Mouse (Mus musculus) limb, embryonic 12.5 days (tissue): ENCODE measurements around the gene Nelfb. TPM values are rescaled to one million over a fixed set of nuclear protein-coding genes. Genes with fewer than 3 reads are reported as not detected.

Experiments used
- ATAC-seq: fragments of 200-750 bp; cut with Nextera tagmentation; 2 replicates; pipeline ENCODE4 v1.8.0; 2017; ENCODE audit warnings: low read depth, moderate TSS enrichment; ENCODE audit not compliant: insufficient number of reproducible peaks, insufficient read depth, low FRiP score, low TSS enrichment
- H3K27ac ChIP-seq: fragments of 300-500 bp; sonication (generic); 2 replicates; pipeline ENCODE4 v1.5.1; 2016; ENCODE audit warnings: mild to moderate bottlenecking, moderate library complexity
- H3K27me3 ChIP-seq: fragments of 300-500 bp; sonication (generic); 2 replicates; pipeline ENCODE4 v1.6.1; 2016; ENCODE audit warnings: mild to moderate bottlenecking, moderate library complexity
- H3K36me3 ChIP-seq: fragments of 300-500 bp; sonication (generic); 2 replicates; pipeline ENCODE4 v1.6.1; 2016; ENCODE audit warnings: mild to moderate bottlenecking, moderate library complexity
- H3K4me1 ChIP-seq: fragments of 300-500 bp; sonication (generic); replicated peaks from 2 replicates; pipeline ENCODE4 v1.6.1; 2016
- H3K4me2 ChIP-seq: fragments of 300-500 bp; sonication (generic); 2 replicates; pipeline ENCODE4 v1.6.1; 2016; ENCODE audit warnings: mild to moderate bottlenecking, moderate library complexity
- H3K4me3 ChIP-seq: fragments of 300-500 bp; sonication (generic); replicated peaks from 2 replicates; pipeline ENCODE4 v1.5.1; 2016; ENCODE audit warnings: mild to moderate bottlenecking
- H3K9ac ChIP-seq: fragments of 300-500 bp; sonication (generic); replicated peaks from 2 replicates; pipeline ENCODE4 v1.6.1; 2016; ENCODE audit warnings: mild to moderate bottlenecking, moderate library complexity
- H3K9me3 ChIP-seq: fragments of 300-500 bp; sonication (generic); 2 replicates; pipeline ENCODE4 v1.6.1; 2016; ENCODE audit warnings: mild to moderate bottlenecking, moderate library complexity
- WGBS: fragments of 180-500 bp; shearing (Covaris S2); methylation state at CpG from one replicate; pipeline ENCODE4 v1.1.7; 2016; 5-methylcytosine and 5-hydroxymethylcytosine counted together
- polyA plus RNA-seq: library from polyadenylated mRNA; unstranded; fragments of >200 nt; fragmentation: Nextera tagmentation; extraction: Ambion mirVana; gene quantifications from 2 replicates; pipeline ENCODE4 v1.2.1, GENCODE M21; 2016

The Nelfb gene
- polyA plus RNA-seq, 1 experiment from 2014 or later = 121 TPM

- peak overlapping the region; percentile 56 for H3K4me3 ChIP-seq
- H3K9me3 ChIP-seq = no peaks in the 10 kb centered on the region
- H3K36me3 ChIP-seq = peaks cover 14% of the 10 kb centered on the region; the same call in 1 of the 2 replicates
- peak; percentile 28; the same call in 1 of the 2 replicates for ATAC-seq
- H3K4me1 ChIP-seq = peaks cover 24% of the 10 kb centered on the region
- no peak overlapping the region for H3K27ac ChIP-seq
- 0 out of 2 replicates have a peak overlapping the region, but pooled peaks have one; percentile 67 for H3K9ac ChIP-seq
- 14% methylated on average over 6 of the region's 6 CpGs for WGBS
- H3K27me3 ChIP-seq = peaks cover 59% of the 10 kb centered on the region
- H3K4me2 ChIP-seq = peak overlapping the region; percentile 96
Measured at GRCm38 (mm10) chr2:25241438-25241775, 30.1 kb upstream of the Nelfb start.

- Histone ChIP-seq H3K9ac (peak overlapping the region; percentile 38; the same call in 1 of the 2 replicates), H3K4me1 (peaks cover 24% of the 10 kb centered on the region), H3K36me3 (peaks cover 8% of the 10 kb centered on the region; the same call in 1 of the 2 replicates), H3K4me3 (peak overlapping the region; percentile 56), H3K4me2 (peak overlapping the region; percentile 96), H3K27me3 (peaks cover 64% of the 10 kb centered on the region), H3K9me3 (no peaks in the 10 kb centered on the region), H3K27ac (no peak overlapping the region)
- peak; percentile 79 for ATAC-seq
- 2% methylated on average over 29 of the region's 29 CpGs for WGBS
Measured at GRCm38 (mm10) chr2:25240723-25241437, 29.6 kb upstream of the Nelfb start.

- Histone ChIP-seq H3K27me3 (peaks cover 66% of the 10 kb centered on the region), H3K36me3 (peaks cover 3% of the 10 kb centered on the region; the same call in 1 of the 2 replicates), H3K27ac (no peak overlapping the region), H3K4me3 (peak overlapping the region; percentile 56), H3K4me1 (peaks cover 24% of the 10 kb centered on the region), H3K9ac (peak overlapping the region; percentile 38; the same call in 1 of the 2 replicates), H3K9me3 (no peaks in the 10 kb centered on the region), H3K4me2 (peak overlapping the region; percentile 96)
- no peak for ATAC-seq
- 52% methylated on average over 8 of the region's 8 CpGs for whole genome bisulfite sequencing
Measured at GRCm38 (mm10) chr2:25240310-25240709, 29.0 kb upstream of the Nelfb start.

GRCm38 (mm10) chr2:25239766-25240165 is 28.5 kb upstream of the Nelfb start:
- Histone ChIP-seq H3K4me1 (peaks cover 24% of the 10 kb centered on the region), H3K9ac (no peak overlapping the region), H3K27ac (no peak overlapping the region), H3K4me2 (no peak overlapping the region), H3K9me3 (no peaks in the 10 kb centered on the region), H3K27me3 (peaks cover 67% of the 10 kb centered on the region), H3K36me3 (no peaks in the 10 kb centered on the region), H3K4me3 (no peak overlapping the region)
- ATAC-seq = no peak
- WGBS = 85% methylated on average over 3 of the region's 3 CpGs

GRCm38 (mm10) chr2:25238106-25238505 is 26.8 kb upstream of the Nelfb start:
- no peak overlapping the region for H3K9ac ChIP-seq
- no peak overlapping the region for H3K4me2 ChIP-seq
- H3K27me3 ChIP-seq = peaks cover 70% of the 10 kb centered on the region
- ATAC-seq = no peak
- no peak overlapping the region for H3K4me3 ChIP-seq
- no peak overlapping the region for H3K27ac ChIP-seq
- H3K36me3 ChIP-seq = no peaks in the 10 kb centered on the region
- peaks cover 24% of the 10 kb centered on the region for H3K4me1 ChIP-seq
- no peaks in the 10 kb centered on the region for H3K9me3 ChIP-seq

- H3K9me3 ChIP-seq = no peaks in the 10 kb centered on the region
- 63% methylated on average over 4 of the region's 4 CpGs for WGBS
Measured at GRCm38 (mm10) chr2:25237522-25237921, 26.2 kb upstream of the Nelfb start.

GRCm38 (mm10) chr2:25236614-25237013 is 25.3 kb upstream of the Nelfb start, which contains the start of gene Rnf224:
Gene Rnf224 (minus strand): TSS chr2:25236787.
- no peak within 1 kb of the TSS for H3K9ac ChIP-seq
- no peak within 1 kb of the TSS for H3K4me2 ChIP-seq
- no peak within 1 kb of the TSS for H3K4me3 ChIP-seq
- no peak for ATAC-seq
- H3K9me3 ChIP-seq = no peaks in the 10 kb centered on the region
- 38% methylated on average over 8 of the region's 8 CpGs for WGBS
- peaks cover 69% of the 10 kb centered on the region for H3K27me3 ChIP-seq
- H3K36me3 ChIP-seq = no peaks in the 10 kb centered on the region
- H3K27ac ChIP-seq = no peak within 1 kb of the TSS
- H3K4me1 ChIP-seq = peaks cover 13% of the 10 kb centered on the region

More at GRCm38 (mm10) chr2:25237522-25237921, 26.2 kb upstream of the Nelfb start:
- no peaks in the 10 kb centered on the region for H3K36me3 ChIP-seq
- no peak overlapping the region for H3K4me3 ChIP-seq
- H3K4me2 ChIP-seq = no peak overlapping the region
- H3K4me1 ChIP-seq = peaks cover 21% of the 10 kb centered on the region
- peaks cover 69% of the 10 kb centered on the region for H3K27me3 ChIP-seq
- no peak overlapping the region for H3K9ac ChIP-seq
- H3K27ac ChIP-seq = no peak overlapping the region
- no peak for ATAC-seq

GRCm38 (mm10) chr2:25234551-25235220 is 23.4 kb upstream of the Nelfb start:
- 72% methylated on average over 5 of the region's 5 CpGs for WGBS
- Histone ChIP-seq H3K4me1 (no peaks in the 10 kb centered on the region), H3K4me3 (no peak overlapping the region), H3K9ac (no peak overlapping the region), H3K9me3 (no peaks in the 10 kb centered on the region), H3K4me2 (no peak overlapping the region), H3K27me3 (peaks cover 69% of the 10 kb centered on the region), H3K27ac (no peak overlapping the region), H3K36me3 (no peaks in the 10 kb centered on the region)
- ATAC-seq = no peak

GRCm38 (mm10) chr2:25234050-25234449 is 22.8 kb upstream of the Nelfb start, which contains the start of gene Slc34a3:
Gene Slc34a3 (minus strand): TSS chr2:25234364.
- Histone ChIP-seq H3K4me1 (no peaks in the 10 kb centered on the region), H3K36me3 (no peaks in the 10 kb centered on the region), H3K4me2 (no peak within 1 kb of the TSS), H3K27ac (no peak within 1 kb of the TSS), H3K4me3 (no peak within 1 kb of the TSS), H3K9ac (no peak within 1 kb of the TSS), H3K9me3 (no peaks in the 10 kb centered on the region), H3K27me3 (peaks cover 73% of the 10 kb centered on the region)
- ATAC-seq = no peak
- 88% methylated on average over 3 of the region's 3 CpGs for WGBS

- no peaks in the 10 kb centered on the region for H3K36me3 ChIP-seq
- no peaks in the 10 kb centered on the region for H3K9me3 ChIP-seq
- no peak overlapping the region for H3K27ac ChIP-seq
- H3K27me3 ChIP-seq = peaks cover 70% of the 10 kb centered on the region
- no peak overlapping the region for H3K4me2 ChIP-seq
- H3K4me1 ChIP-seq = no peaks in the 10 kb centered on the region
- ATAC-seq = no peak
- no peak overlapping the region for H3K9ac ChIP-seq
- H3K4me3 ChIP-seq = no peak overlapping the region
- WGBS = 76% methylated on average over 4 of the region's 4 CpGs
Measured at GRCm38 (mm10) chr2:25233421-25233820, 22.1 kb upstream of the Nelfb start.

GRCm38 (mm10) chr2:25231038-25231437 is 19.7 kb upstream of the Nelfb start:
- Histone ChIP-seq H3K27ac (no peak overlapping the region), H3K4me2 (no peak overlapping the region), H3K4me1 (no peaks in the 10 kb centered on the region), H3K27me3 (peaks cover 54% of the 10 kb centered on the region), H3K9me3 (no peaks in the 10 kb centered on the region), H3K9ac (no peak overlapping the region), H3K36me3 (no peaks in the 10 kb centered on the region), H3K4me3 (no peak overlapping the region)
- 66% methylated on average over 12 of the region's 12 CpGs for WGBS
- no peak for ATAC-seq
